Mouse (Mus musculus) retina, adult 2 months (tissue): Measurements from ENCODE around the gene Bahd1.

Experiments used
- DNase-seq: peaks from one replicate; pipeline ENCODE4 v3.0.0-alpha.2; 2012; ENCODE audit warnings: low read depth, low spot score

The Bahd1 gene

DNA sequence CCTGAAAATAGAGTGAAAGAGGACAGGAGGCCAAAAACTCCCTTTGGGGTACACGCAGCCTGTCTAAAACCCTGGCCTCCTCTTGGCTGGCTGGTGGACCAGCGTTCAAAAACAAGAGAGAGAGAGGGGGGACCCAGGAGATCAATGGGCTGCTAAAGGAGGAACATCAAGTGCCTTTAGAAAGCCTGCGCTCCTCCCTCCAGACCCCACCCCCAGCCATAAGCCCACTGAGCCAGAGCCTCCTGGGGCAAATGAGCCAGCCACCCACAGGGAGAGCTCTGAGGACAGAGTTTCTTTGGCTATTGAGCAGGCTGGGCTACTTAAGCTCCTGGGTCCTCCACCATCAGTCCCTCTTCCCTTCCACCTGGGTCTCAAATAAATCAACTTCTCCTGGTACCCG lies 1.4 kb upstream of the Bahd1 start:
- no peak for DNase-seq

DNA sequence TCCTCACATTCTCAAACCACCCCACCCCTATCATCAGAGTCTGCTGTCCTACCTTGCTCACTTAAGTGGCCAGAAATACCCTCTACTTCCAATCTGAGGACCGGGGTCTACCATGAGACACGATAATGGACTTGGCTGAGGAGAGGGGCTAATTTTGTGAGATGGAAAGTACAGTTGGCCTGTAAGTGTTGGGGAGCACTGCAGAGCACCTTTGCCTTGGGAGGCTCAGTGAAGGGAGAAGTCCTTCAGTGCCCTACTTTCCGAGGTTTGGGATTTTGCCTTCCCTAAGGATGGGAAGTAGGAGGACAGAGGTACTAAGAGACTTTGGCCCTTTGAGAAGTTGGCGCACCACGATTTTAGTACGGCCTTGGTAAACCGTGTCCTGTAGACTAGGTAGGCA lies 871 bp upstream of the Bahd1 start:
- DNase-seq = no peak

DNA sequence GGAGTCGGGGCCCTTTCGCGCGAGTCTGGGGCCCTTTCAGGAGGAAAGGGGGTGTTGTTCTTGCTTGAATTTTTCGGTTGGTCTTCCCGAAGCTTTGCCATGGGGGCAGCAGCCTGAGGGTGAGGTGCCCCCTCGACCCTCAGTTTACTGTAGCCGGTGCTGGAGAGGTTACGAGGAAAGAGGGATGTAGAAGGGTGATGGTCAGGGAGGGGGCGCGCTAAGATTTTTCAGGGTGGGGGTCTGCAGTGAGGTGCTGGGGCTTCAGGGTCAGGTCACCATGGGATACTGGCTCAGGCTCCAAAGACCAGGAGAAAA lies 606 bp downstream of the Bahd1 start:
- DNase-seq = no peak

DNA sequence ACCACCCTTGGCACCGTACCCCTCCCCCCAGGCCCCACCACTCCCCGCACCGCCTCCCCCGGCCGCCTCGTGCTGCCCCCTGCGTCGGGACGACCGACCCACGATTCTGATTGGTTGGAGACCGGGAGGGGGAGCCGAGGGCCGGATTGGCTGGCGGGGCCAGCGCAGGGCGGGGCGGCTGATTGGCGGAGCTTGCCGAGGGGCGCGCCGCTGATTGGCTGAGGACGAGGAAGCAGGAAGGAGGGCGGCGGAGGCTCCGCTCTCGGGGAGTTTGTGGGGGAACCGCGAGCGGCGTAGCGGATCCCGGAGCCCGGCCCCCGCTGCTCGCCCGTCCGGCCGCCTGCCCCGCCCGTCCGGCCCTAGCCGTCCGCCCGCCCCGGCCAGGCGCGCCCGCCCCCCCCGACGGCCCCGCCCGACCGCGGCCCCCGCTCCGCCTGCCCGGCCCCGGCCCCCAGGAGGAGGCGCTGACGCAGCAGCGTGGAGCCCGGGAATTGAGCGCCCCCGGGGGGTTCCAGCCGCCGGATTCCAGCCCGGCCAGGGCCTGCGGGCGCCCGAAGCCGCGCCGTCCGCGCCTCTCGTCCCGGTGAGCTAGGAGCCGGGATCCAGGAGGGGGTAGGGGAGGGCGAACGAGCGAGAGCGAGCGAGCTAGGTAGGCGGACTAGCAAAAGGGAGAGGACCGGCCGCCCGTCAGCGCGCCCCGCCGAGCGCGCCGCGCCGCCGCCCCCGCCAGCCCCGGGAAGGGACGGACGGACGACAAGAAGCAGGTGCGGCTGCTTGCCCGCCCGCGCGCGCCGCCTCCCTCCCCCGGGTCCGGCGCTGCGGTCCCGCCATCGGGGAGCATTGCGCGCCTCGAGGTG lies 1.2 kb downstream of the Bahd1 start:
- DNase-seq = peak; percentile 82

DNA sequence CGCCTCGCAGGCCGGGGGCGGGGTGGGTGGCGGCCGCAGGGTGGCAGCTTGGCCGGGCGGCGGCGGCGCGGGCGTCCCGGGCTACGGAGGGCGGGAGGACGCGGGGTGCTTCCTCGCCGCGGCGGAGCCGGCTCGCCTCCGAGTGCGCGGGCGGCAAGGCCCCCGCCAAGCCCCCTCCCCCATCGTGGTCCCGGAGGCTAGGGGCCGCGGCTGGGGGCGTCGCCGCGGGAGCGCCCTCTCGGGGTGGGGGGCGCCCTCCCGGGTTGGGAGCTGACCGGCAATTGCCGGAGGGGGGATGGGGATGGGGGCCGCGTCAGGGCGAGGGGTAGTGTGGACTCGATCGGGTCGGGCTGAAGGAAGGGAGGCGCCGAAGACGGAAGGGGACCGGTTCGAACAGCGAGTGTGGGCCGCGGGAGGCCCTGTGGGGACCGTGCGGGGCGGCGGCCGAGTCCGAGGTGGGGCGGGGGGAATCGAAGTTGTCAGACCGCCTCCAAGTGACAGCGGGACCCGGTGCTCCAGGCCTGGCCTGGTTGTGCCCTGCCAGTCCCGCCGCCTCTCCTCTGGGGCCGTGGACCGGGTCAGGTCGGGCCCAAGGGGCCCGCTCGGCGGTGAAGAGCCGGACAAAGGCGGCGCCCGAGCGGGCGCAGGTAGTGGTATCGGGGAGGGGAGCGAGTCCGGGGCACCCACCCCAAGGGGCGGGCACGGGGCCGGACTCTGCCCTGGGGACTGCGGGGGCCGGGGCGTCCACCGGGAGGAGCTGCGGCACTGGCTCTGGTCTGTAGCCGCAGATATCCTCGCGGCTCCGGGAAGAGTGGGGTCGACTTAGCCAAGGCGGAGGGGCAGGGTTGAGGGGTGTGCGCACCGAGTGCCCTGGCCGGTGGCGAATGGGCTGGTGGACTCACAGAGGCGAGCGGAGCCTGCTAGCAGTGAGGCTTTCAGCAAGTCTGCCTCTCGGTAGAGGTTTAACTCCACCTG lies 2.2 kb downstream of the Bahd1 start:
- no peak for DNase-seq

DNA sequence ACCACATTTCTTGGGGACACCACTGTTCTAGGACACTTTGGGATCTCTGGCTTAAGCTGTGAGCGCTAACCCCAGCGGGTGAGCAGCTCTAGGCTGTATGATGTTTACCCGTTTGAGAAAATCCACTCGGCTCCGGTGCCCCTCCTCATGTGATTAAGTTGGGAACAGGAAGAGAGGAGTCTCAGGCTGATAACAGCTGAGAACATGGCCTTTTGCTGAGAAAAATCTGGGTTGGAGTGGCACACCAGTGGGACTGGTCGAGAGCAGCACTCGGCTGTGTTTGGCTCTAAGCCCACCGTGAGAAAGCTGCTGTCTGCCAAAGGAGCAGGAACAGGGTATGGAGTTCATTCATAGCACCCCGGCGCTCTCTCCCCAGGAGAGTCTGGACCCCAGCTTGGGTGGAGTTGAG lies 3.2 kb downstream of the Bahd1 start:
- DNase-seq = no peak

DNA sequence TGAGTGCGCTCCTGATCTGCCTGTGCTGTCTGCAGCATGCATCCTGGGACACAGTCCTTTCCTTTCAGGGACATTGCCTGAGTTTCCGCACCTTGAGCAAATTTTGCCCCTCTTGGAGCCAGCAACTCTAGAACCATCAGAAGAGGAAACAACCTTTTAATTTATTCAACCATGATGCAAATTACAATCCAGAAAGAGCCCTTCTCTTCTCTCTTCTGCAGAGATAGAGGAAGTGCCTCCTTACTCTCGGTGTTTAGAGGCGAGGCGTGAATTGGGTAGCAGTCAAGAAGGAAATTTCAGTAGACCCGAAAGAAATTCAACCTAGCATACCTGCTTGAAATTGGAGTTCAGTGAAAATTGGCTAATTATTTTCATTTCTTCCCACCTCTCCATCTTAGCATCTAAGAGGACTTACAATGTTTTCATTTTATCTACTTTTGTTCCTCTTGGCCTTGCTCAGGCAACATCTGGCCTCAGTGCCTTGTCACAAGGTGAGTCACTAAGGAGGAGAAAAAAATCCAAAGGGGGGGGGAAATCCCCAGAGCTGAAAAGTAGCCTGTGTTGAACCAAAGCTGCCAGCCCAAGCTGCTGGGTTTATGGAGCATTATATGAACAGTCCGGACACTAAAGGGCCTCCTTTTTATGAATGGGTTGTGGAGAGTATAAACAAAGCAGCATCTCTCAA lies 5.4 kb downstream of the Bahd1 start:
- DNase-seq = no peak

DNA sequence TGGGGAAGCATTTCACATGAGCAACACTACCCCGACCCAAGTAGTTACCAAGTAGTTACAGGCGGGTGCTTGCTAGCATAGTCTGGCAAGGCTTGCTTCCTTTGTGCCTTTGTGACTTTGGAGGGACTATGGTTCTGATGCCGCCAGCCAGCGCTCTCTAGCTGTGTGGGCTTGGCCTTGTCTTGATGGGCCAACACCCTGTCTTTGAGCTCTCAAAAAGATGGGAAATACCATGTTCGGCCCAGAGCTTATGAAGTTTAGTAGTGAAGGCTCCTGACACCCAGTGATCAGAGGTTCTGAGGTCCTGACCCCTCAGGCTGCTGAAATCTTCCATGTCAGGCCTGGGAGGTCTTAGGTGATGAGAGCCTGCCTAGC lies 5.9 kb downstream of the Bahd1 start:
- no peak for DNase-seq

DNA sequence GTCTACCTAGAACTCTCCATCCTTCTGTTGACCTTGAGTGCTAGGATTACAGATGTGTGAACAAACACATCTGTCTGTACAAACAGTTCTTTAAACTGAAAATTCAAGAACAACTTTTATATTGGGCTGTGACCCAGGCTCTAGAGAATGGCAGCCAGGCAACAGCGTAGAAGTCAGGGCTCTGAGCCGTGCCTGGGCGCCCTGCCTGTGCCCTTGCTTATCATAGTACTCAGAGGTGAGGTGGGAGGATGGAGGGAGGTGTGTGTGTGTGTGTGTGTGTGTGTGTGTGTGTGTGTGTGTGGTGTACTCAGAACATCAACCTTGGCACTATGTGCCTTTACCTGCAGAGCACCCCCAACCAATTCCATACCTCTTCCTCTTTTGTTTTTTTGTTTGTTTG lies 7.6 kb downstream of the Bahd1 start:
- no peak for DNase-seq

DNA sequence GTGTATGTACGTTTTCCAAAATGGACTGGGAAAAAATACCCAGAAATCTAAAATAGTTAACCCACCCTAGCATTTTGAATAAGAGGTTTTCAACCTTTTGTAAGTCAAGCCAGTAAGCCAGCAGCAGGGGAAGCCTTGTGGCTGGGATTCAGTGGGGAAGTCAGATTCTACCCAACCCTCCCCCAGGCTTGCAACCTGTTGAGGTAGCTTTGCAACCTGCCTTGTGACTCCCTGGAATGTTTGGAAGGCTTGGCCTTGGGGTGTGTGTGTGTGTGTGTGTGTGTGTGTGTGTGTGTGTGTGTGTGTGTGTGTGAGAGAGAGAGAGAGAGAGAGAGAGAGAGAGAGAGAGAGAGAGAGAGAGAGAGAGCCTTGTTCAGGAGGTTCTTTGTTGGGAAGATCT lies 9.0 kb downstream of the Bahd1 start:
- DNase-seq = no peak

DNA sequence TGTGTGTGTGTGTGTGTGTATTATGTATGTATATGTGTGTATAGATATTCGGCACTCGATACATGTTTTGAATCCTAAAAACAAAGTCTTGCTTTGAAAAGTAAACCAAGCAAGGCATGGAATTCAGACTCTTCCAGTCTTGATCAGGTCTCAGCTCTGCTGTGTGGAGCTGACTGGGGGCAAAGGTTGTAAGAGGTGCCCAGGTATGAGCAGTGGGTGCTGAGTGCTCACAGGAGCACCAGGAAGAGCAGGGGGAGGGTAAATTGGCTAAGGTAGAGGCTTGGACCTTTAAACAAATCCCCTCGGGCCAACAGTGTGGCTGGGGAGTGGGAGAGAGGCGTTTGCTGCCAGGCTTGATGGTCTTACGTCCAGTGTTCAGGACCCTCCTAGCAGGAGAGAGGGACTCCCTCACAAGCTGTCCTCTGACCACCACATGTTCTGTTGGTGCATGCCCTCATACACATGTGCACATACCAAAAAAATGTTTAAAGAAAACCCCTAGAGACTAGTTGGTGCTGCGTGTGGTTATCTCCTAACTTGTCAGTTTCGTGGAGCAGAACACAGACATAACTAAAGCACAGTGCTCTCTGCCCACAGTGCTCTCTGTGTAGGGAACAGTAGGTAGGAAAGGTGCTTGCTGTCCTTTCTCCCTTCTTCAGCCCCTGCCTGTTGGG lies 10.6 kb downstream of the Bahd1 start:
- no peak for DNase-seq

DNA sequence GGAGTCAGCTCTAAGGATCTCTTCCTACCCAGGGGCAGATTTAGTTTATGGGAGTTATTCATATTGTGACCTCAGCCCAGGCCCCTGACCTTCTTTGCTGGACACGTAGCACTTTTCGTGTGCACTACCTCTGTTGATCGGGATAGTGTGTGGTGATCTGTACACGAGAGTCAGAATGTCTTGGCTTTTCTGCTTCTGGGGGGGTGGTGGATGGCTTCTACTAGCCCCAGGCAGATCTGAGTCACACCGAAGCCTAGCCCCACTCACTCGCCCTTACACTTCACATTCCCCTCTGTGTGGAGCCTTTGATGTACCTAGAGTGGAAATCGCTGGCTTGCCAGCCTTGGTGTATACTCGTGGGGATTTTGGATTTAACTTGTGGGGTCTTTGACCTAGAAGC lies 12.5 kb downstream of the Bahd1 start:
- DNase-seq = no peak

DNA sequence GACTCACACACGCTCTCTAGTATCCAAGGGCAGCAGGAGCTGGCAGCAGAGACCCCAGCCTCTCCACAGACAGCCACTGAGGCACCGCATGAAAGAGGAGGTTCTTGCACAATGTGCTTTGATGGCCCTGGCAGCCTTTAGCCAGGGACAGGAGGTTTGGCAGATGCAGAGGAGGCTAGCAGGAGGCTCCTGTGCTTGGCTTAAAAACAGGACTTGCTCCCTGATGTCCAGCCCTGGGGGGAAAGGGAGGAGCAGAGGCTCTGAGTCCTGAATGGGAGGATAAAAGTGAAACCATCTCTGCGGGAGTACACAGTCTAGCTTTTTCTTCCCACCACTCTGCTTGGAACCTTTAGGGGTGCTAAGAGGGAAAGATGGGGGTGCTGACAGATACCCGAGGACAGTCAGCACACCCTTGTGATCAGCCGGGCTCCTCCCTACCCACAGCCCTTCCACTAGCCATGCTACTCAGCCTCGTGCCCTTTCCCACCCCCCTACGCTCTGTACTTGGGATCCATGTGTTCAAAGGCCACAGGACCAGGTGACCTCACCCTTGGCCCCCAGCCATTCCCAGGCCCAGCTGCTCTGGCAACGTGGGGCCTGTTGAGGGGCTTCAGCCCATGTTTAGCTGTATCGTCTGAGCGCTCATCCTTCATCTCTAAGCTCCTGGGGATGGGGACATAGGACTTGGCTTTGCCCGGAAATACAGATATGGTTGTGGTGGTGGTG lies 13.5 kb downstream of the Bahd1 start:
- no peak for DNase-seq

DNA sequence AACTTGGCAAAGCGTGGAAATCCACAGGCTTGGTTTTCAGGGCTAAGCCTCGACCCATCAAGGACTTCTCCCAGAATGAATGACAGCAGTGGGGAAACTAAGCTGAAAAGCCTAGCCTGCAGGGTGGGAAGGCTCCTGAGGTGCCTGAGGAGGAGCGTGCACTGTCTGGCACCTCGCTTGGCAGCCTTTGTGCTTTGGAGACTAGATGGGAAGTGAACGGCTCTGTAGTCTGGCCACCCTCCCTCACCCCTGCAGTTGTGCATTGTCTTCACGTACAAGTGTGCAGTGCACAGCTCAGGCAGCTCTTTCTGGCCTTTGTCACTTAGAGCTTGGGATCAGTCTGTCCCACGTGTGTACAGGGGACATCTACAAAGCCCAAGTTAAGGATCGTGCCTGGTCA lies 14.5 kb downstream of the Bahd1 start:
- DNase-seq = no peak

DNA sequence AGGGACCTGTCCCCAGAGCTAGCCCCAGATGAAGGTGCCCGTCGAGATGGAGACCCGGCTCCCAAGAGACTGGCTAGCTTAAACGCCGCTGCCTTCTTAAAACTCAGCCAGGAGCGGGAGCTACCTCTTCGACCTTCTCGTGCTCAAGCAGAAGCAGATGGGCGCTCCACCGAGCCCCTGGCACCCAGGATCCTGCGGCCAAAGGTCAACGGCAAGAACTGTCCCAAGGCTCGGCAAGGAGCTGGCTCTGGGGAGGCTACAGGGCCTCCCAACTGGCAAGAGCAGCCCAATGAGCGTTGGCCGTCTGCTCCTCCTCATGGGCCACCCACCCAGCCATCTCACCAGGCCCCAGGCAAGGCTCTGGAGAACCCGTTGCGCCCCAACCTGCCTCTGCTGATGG lies 16.3 kb downstream of the Bahd1 start:
- no peak for DNase-seq

DNA sequence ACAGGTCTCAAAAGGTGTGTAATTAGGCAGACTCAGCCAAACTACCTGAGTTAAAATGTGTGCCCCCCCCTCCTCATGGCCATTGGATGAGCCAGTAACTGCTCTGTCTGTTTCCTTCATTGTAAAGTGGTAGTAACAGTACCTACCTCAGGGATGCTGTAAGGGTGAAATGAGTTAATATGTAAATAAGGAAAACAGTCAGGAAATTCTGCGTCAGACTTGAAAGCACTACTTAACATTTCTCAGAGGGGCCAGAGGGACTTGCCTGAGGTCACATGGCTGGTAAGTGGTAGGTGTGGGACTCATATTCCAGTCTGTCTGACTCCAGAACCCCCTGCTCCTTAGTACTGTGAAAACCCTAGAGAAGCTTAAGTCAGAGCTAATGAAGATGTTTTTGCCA lies 18.4 kb downstream of the Bahd1 start:
- no peak for DNase-seq

DNA sequence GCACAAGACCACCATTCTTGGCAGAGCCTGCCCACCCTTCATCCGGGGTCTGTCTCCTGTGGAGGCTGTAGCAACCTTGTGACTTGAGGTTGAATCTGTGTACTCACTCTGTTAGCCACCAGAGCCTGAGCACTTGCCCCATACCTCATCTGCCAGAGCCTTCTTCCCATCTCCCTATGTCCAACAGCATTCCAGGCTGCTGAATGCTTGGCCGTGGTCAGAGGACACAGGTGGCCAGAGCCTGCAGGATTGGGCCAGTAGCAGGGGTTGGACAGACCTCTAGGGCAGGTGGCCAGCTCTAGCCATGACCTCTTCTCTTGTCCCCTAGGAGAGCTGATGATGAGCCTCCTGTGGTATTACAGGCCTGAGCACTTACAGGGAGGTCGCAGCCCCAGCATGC lies 20.3 kb downstream of the Bahd1 start:
- no peak for DNase-seq

DNA sequence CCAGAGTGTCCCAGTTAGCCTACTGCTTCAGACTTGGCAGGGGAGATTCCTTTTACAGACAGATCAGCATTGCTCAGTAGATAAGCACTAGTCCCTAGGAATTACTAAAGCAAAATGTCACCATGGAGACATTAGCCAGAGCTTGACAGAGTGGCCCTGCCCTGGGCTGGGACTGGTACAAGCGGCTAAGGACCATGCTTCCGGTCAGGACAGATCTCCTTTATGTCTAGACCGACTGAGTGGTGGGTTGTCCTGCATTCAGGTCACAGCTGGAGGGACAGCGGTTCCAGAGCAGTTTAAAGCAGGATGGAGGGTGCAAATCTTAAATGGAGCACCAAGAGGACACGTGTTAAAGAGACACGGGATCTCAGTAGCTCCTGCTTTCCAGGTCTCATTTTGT lies 25.8 kb downstream of the Bahd1 start:
- DNase-seq = no peak

DNA sequence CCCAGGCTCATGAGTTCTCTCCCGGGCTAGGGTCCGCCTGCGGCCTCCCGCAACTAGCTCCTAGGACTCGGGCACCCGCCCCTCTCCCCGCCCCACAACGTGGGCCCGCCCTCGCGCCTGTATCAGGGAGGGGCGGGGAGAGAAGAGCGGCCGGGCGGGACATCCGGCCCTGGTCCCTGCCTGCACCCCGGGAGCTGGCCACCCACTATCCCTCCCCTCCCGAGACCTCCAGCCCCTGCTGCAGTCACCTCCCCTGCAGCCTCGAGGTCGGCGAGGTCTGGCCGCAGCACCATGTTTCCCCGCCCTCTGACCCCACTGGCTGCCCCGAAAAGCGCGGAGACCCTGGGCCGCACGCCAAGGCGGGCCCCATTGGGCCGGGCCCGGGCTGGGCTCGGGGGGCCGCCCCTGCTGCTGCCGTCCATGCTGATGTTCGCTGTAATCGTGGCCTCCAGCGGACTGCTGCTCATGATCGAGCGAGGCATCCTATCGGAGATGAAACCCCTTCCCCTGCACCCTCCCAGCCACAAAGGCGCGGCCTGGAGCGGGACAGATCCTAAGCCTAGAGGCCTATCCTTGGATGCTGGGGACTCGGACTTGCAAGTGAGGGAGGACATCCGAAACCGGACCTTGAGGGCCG lies 26.3 kb downstream of the Bahd1 start, which contains the start of gene Chst14:
Chst14 (plus strand) TSS at position 136 of the 637 bp plus-strand sequence.
- DNase-seq = no peak

DNA sequence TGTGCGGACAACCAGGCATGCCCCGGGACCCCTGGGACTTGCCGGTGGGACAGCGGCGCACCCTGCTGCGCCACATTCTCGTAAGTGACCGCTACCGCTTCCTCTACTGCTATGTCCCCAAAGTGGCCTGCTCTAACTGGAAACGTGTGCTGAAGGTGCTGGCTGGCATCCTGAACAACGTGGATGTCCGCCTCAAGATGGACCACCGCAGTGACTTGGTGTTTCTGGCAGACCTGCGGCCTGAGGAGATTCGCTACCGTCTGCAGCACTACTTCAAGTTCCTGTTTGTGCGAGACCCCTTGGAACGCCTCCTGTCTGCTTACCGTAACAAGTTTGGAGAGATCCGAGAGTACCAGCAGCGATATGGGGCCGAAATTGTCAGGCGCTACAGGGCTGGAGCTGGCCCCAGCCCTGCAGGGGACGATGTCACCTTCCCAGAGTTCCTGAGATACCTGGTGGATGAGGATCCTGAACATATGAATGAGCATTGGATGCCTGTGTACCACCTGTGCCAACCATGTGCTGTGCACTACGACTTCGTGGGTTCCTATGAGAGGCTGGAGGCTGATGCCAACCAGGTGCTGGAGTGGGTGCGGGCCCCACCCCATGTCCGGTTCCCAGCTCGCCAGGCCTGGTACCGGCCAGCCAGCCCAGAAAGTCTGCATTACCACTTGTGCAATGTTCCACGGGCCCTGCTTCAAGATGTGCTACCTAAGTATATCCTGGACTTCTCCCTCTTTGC lies 27.0 kb downstream of the Bahd1 start:
- no peak for DNase-seq
